Mouse (Mus musculus): ENCODE results near the gene Hspa12b. TPM values are rescaled to one million over a fixed set of nuclear protein-coding genes. Genes with fewer than 3 reads are reported as not detected.

Hspa12b gene
- polyA plus RNA-seq (2012; rRNA removed) = 4.9 and 6.4 TPM in 2 replicates

DNA sequence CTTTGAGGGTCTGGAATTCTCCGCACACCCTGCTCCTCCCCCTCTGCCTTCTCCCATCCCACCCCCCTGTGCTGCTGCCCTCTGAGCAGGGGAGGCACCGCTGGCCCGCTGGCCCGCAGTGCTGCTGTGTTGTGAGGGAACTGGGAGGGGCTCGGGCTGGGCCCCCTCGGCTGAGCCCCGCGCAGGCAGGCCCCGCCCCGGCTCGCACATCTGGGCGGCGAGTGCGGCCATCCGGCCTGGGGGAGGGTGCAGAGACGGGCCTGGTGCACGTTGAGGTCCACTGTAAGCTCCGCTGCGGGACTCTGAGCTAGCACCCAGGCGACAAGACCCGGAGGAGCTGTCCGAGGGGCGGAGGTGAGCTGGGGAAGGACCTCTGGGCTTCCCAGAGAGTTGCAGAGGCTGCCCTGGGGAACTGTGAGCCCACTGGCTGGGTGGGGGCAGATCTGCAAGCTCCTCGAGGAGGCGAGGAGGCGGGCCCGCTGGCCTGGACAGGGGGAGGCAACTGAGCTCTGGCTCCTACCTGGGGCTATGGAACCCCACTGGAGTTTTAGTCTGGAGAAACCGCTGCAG is at the start of gene Hspa12b:
TSS of gene Hspa12b (plus strand) at position 120 of the 570 bp plus-strand sequence.

DNA sequence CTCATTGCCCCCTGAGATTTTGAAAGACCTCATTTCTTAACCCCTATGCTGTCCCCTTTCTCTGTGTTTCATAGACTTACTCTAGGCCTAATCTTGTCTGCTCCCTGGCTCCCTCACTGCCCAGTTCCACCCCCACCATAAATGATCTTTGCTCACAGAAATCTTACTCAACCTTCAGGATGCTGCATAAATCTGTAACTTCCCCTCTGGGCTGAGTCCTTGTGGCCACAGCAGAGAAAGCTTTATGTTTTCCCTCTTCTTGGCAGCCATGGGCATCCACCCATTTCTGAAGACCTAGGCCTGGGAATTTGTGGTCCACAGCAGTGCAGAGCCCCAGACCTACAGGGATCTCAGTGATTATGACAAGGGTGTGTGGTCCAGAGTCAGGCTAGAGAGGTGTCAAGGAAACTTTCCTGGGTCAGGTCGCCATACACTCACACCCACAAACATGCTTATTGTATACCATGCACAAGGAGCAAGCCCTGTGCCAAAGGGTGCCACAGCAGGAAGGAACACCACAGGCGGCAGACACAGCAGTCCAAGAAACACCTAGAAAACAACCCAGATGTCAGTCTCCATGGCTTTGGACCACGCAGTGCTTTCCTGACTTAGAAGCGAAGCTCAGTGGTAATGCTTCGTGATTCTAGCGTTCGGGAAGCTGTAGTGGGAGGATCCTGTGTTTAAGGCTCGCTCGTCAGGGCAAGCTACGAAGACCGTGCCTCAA is 40.3 kb upstream of the Hspa12b start, which contains the start of gene Siglec1:
TSS of gene Siglec1 (minus strand) at position 99 of the 724 bp plus-strand sequence.

DNA sequence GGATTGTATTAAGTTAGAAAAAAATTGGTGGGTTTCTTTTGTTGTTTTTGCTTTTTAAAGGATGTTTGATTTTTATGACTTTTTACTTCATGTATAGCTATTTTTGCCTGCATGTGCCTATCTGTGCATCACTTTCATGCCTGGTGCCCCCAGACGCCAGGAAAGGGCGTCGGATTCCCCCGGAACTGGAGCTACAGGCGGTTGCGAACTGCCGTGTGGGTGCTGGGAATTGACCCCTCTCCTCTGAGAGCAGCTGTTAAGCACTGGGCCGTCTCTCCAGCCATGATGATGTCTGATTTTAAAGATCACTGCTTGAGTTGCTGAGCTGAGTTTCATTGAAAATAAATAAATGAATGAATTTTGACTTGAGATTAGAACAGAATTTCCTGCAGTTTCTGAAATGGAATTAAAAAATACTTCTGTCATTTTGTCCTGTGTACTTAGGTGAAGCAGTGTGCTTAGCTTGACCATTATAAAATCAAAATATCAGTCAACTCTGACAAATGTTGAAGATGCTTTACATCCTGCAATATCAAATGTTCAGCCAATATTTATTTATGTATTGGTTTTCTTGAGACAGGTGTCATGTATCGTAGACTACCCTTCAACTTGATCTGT is 6.0 kb downstream of the Hspa12b start, which contains the start of gene Gm11037:
TSS of gene Gm11037 (plus strand) at position 568 of the 618 bp plus-strand sequence.

DNA sequence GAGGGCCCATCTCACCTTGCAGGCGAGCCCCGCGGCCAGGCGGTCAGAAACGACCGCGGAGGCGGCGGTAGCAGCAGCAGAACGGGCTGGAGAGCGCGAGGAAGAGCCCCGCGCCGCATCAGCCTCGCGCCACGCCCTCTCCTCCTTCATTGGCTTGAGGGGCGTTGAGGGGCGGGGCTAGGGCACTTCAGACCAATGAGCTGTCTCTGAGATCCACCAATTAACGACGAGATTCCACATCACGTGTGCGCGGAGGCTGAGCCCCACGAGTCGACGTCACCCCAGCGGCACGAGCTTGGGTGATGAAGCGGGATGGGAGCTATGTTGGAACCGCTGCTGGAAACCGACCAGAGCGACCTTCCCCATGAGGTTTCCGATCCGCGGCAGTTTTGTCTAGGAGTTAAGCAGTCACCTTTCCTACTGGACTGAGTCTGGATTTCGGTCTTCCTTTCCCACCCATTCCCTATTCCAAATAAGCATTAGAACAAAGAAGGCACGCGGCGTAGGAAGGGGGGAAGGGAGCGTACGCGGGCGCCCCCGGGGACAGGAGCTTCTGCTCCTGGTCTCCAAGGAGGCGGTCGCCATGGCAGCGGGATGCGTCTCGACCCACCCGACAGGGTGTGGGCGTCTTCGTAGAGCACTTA is 33.0 kb downstream of the Hspa12b start, which contains the start of gene 1700037H04Rik:
TSS of gene 1700037H04Rik (minus strand) at position 144 of the 644 bp plus-strand sequence.

DNA sequence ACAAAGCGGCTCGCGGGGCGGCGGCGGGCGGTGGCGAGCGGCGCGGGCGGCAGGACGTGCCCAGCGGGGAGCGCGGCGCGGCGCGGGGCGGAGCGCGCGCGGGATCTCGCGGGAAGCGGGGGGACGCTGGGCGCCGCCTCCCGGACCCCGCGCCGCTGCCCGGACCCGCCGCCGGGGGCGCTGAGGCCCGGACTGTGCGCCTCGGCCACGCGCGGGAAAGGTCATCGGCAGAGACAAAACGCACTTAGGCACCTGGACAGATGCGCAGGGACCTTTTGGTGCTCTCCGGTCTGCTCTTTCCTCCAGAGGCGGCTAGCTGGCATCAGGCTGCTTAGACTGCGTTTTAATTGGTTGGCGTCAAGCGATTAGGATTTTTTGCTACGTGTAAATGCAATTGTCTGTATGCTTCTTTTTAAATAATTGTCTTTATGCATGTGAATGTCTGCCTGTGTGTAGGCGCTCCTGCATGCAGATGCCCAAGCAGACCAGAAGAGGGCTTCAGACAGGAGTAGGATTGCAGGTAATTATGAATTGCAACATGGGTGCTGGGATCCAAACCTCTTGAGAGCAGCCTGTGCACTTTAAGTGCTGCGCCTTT is 53.0 kb downstream of the Hspa12b start, which contains the start of gene Cenpb:
TSS of gene Cenpb (minus strand) at position 78 of the 598 bp plus-strand sequence.

DNA sequence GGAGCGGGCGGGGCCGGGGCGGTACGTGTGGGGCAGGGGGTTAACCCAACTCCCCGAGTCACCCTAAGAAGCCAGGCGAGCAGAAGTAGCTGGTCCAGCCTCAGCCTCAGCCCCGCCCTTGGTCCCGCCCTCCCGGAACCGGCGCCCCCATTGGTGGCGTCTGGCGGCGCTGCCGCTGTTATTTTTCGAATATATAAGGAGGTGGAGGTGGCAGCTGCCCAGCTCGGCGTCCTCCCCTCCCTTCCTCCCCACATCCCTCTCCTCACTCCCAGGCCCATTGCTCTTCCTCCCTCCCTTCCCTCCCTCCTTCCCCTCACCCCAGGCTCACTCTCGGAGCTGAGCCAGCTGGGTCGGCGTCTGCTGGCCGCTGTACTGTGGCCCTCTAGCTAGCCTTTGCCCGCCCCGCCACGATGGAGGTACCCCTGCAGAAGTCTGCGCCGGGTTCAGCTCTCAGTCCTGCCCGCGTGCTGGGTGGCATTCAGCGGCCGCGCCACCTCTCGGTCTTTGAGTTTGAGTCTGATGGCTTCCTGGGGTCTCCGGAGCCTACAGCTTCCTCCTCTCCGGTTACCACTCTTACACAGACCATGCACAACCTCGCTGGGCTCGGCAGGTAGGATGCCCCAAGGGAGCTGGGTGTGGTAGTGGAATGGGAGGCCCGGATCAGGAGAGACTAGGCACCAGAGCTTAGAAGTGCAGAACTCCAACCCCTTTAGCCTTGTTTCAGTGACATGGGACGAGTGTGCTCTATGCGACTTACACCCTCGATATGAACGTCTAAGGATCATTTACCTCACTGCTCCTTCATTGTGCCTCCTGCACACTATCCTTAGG is 59.9 kb downstream of the Hspa12b start, which contains the start of the genes Cdc25b and Spef1:
TSS of gene Cdc25b (plus strand) at position 179 of the 831 bp plus-strand sequence.
TSS of gene Spef1 (minus strand) at position 512 of the 831 bp plus-strand sequence.

Other genes starting within 250 kb of the Hspa12b start
- 11.9 and 12.3 TPM in 2 replicates for gene 4930402H24Rik, start 220.9 kb upstream of the Hspa12b start, polyA plus RNA-seq (2012; rRNA removed)
- 2.2 and 3.9 TPM in 2 replicates for gene Atrn, start 220.8 kb upstream of the Hspa12b start, polyA plus RNA-seq (2012; rRNA removed)
- gene Gfra4, start 84.2 kb upstream of the Hspa12b start, polyA plus RNA-seq (2012; rRNA removed) = 30.7 and 65.3 TPM in 2 replicates
- 35.6 and 43.1 TPM in 2 replicates for gene Adam33, start 63.5 kb upstream of the Hspa12b start, polyA plus RNA-seq (2012; rRNA removed)
- gene Siglec1, start 40.5 kb upstream of the Hspa12b start, polyA plus RNA-seq (2012; rRNA removed) = 1.8 and 2.0 TPM in 2 replicates
- not detected in 2 replicates for gene Gm11037, start 6.2 kb downstream of the Hspa12b start, polyA plus RNA-seq (2012; rRNA removed)
- gene 1700037H04Rik, start 32.8 kb downstream of the Hspa12b start, polyA plus RNA-seq (2012; rRNA removed) = 37.6 and 53.3 TPM in 2 replicates
- gene Cenpb, start 52.8 kb downstream of the Hspa12b start, polyA plus RNA-seq (2012; rRNA removed) = 66.5 and 82.0 TPM in 2 replicates
- 18.2 and 22.2 TPM in 2 replicates for gene Cdc25b, start 59.7 kb downstream of the Hspa12b start, polyA plus RNA-seq (2012; rRNA removed)
- gene Spef1, start 60.0 kb downstream of the Hspa12b start, polyA plus RNA-seq (2012; rRNA removed) = 6.9 and 10.8 TPM in 2 replicates
- 25.0 and 38.9 TPM in 2 replicates for gene Ap5s1, start 79.8 kb downstream of the Hspa12b start, polyA plus RNA-seq (2012; rRNA removed)
- 41.1 and 45.9 TPM in 2 replicates for gene Mavs, start 106.8 kb downstream of the Hspa12b start, polyA plus RNA-seq (2012; rRNA removed)
- 2.9 and 4.1 TPM in 2 replicates for gene Pank2, start 135.2 kb downstream of the Hspa12b start, polyA plus RNA-seq (2012; rRNA removed)
- 0.39 and 0.81 TPM in 2 replicates for gene Rnf24, start 225.6 kb downstream of the Hspa12b start, polyA plus RNA-seq (2012; rRNA removed)

Data from stomach, adult 2 months (tissue).